Mouse (Mus musculus): Measurements from ENCODE around the gene Tmprss9. TPM values are rescaled to one million over a fixed set of nuclear protein-coding genes. Genes with fewer than 3 reads are reported as not detected.

Tmprss9 gene
- polyA plus RNA-seq, 1 experiment from 2014 or later = 0.05 TPM

- H3K27ac ChIP-seq (replicated peaks) = peak overlapping the region; percentile 88
- peaks cover 15% of the 10 kb centered on the region for H3K27me3 ChIP-seq
- no peak for ATAC-seq (ENCODE audit: insufficient number of reproducible peaks, low FRiP score, low TSS enrichment, low read depth)
- H3K4me1 ChIP-seq = peaks cover 83% of the 10 kb centered on the region
- no peaks in the 10 kb centered on the region for H3K9me3 ChIP-seq (replicated peaks)
- H3K36me3 ChIP-seq = no peaks in the 10 kb centered on the region
- H3K4me2 ChIP-seq (replicated peaks) = peak overlapping the region; percentile 93
- 3% methylated on average over 17 of the region's 17 CpGs for WGBS
- peak overlapping the region; percentile 52 for H3K4me3 ChIP-seq (replicated peaks)
- H3K9ac ChIP-seq = peak overlapping the region; percentile 33; the same call in 1 of the 2 replicates
Observed at GRCm38 (mm10) chr10:80932700-80933420, 61.2 kb downstream of the Tmprss9 start.

GRCm38 (mm10) chr10:80933421-80933979, 61.9 kb downstream of the Tmprss9 start:
- H3K27ac ChIP-seq (replicated peaks) = peak overlapping the region; percentile 88
- H3K9ac ChIP-seq = no peak overlapping the region
- H3K4me1 ChIP-seq = peaks cover 90% of the 10 kb centered on the region

GRCm38 (mm10) chr10:80934136-80934985, 62.7 kb downstream of the Tmprss9 start:
- H3K27ac ChIP-seq (replicated peaks) = peak overlapping the region; percentile 88
- 0 out of 2 replicates have a peak overlapping the region, but pooled peaks have one; percentile 52 for H3K4me3 ChIP-seq (replicated peaks)
- no peaks in the 10 kb centered on the region for H3K36me3 ChIP-seq
- peak overlapping the region; percentile 93; the same call in 1 of the 2 replicates for H3K4me2 ChIP-seq (replicated peaks)
- peaks cover 15% of the 10 kb centered on the region for H3K27me3 ChIP-seq
- ATAC-seq (ENCODE audit: insufficient number of reproducible peaks, low FRiP score, low TSS enrichment, low read depth) = no peak
- no peak overlapping the region for H3K9ac ChIP-seq
- no peaks in the 10 kb centered on the region for H3K9me3 ChIP-seq (replicated peaks)
- peaks cover 92% of the 10 kb centered on the region for H3K4me1 ChIP-seq
- WGBS = 48% methylated on average over 14 of the region's 14 CpGs

More at GRCm38 (mm10) chr10:80933421-80933979, 61.9 kb downstream of the Tmprss9 start:
- peak overlapping the region; percentile 52 for H3K4me3 ChIP-seq (replicated peaks)
- no peaks in the 10 kb centered on the region for H3K9me3 ChIP-seq (replicated peaks)
- ATAC-seq (ENCODE audit: insufficient number of reproducible peaks, low FRiP score, low TSS enrichment, low read depth) = no peak
- H3K27me3 ChIP-seq = peaks cover 15% of the 10 kb centered on the region
- H3K36me3 ChIP-seq = no peaks in the 10 kb centered on the region
- H3K4me2 ChIP-seq (replicated peaks) = peak overlapping the region; percentile 93
- WGBS = 2% methylated on average over 21 of the region's 21 CpGs

- Histone ChIP-seq H3K36me3 (no peaks in the 10 kb centered on the region), H3K4me2 (replicated peaks) (peak overlapping the region; percentile 68), H3K9me3 (replicated peaks) (no peaks in the 10 kb centered on the region), H3K27me3 (peaks cover 15% of the 10 kb centered on the region), H3K27ac (replicated peaks) (peak overlapping the region; percentile 88), H3K4me1 (peaks cover 98% of the 10 kb centered on the region), H3K4me3 (replicated peaks) (no peak overlapping the region), H3K9ac (no peak overlapping the region)
- WGBS = 13% methylated on average over 3 of the region's 3 CpGs
- no peak for ATAC-seq (ENCODE audit: insufficient number of reproducible peaks, low FRiP score, low TSS enrichment, low read depth)
Observed at GRCm38 (mm10) chr10:80935241-80935640, 63.6 kb downstream of the Tmprss9 start.

GRCm38 (mm10) chr10:80935698-80936097, 64.0 kb downstream of the Tmprss9 start:
- peaks cover 15% of the 10 kb centered on the region for H3K27me3 ChIP-seq

GRCm38 (mm10) chr10:80936135-80936809, 64.6 kb downstream of the Tmprss9 start:
- WGBS = 1% methylated on average over 37 of the region's 37 CpGs
- H3K36me3 ChIP-seq = no peaks in the 10 kb centered on the region
- H3K9ac ChIP-seq = peak overlapping the region; percentile 33; the same call in 1 of the 2 replicates
- H3K4me1 ChIP-seq = peaks cover 98% of the 10 kb centered on the region
- H3K4me3 ChIP-seq (replicated peaks) = peak overlapping the region; percentile 35
- H3K9me3 ChIP-seq (replicated peaks) = no peaks in the 10 kb centered on the region
- peak; percentile 13; the same call in 1 of the 2 replicates for ATAC-seq (ENCODE audit: insufficient number of reproducible peaks, low FRiP score, low TSS enrichment, low read depth)
- peaks cover 15% of the 10 kb centered on the region for H3K27me3 ChIP-seq
- peak overlapping the region; percentile 88 for H3K27ac ChIP-seq (replicated peaks)
- peak overlapping the region; percentile 68 for H3K4me2 ChIP-seq (replicated peaks)

More at GRCm38 (mm10) chr10:80935698-80936097, 64.0 kb downstream of the Tmprss9 start:
- peak overlapping the region; percentile 33; the same call in 1 of the 2 replicates for H3K9ac ChIP-seq
- no peaks in the 10 kb centered on the region for H3K36me3 ChIP-seq
- peaks cover 98% of the 10 kb centered on the region for H3K4me1 ChIP-seq
- peak overlapping the region; percentile 35 for H3K4me3 ChIP-seq (replicated peaks)
- WGBS = 4% methylated on average over 17 of the region's 17 CpGs
- H3K27ac ChIP-seq (replicated peaks) = peak overlapping the region; percentile 88
- no peak for ATAC-seq (ENCODE audit: insufficient number of reproducible peaks, low FRiP score, low TSS enrichment, low read depth)
- H3K4me2 ChIP-seq (replicated peaks) = peak overlapping the region; percentile 68
- H3K9me3 ChIP-seq (replicated peaks) = no peaks in the 10 kb centered on the region

- H3K4me2 ChIP-seq (replicated peaks) = peak overlapping the region; percentile 68
- ATAC-seq (ENCODE audit: insufficient number of reproducible peaks, low FRiP score, low TSS enrichment, low read depth) = no peak
- no peak overlapping the region for H3K9ac ChIP-seq
- peaks cover 95% of the 10 kb centered on the region for H3K4me1 ChIP-seq
- H3K27ac ChIP-seq (replicated peaks) = peak overlapping the region; percentile 88
- H3K27me3 ChIP-seq = peaks cover 15% of the 10 kb centered on the region
- no peaks in the 10 kb centered on the region for H3K36me3 ChIP-seq
- H3K4me3 ChIP-seq (replicated peaks) = peak overlapping the region; percentile 35
- WGBS = 14% methylated on average over 6 of the region's 6 CpGs
- H3K9me3 ChIP-seq (replicated peaks) = no peaks in the 10 kb centered on the region
Observed at GRCm38 (mm10) chr10:80936810-80937164, 65.1 kb downstream of the Tmprss9 start.

GRCm38 (mm10) chr10:80937646-80938045, 66.0 kb downstream of the Tmprss9 start:
- 20% methylated on average over 8 of the region's 8 CpGs for WGBS
- H3K4me2 ChIP-seq (replicated peaks) = 0 out of 2 replicates have a peak overlapping the region, but pooled peaks have one; percentile 19
- no peaks in the 10 kb centered on the region for H3K9me3 ChIP-seq (replicated peaks)
- ATAC-seq (ENCODE audit: insufficient number of reproducible peaks, low FRiP score, low TSS enrichment, low read depth) = no peak
- H3K4me1 ChIP-seq = peaks cover 86% of the 10 kb centered on the region
- peak overlapping the region; percentile 88 for H3K27ac ChIP-seq (replicated peaks)
- H3K4me3 ChIP-seq (replicated peaks) = no peak overlapping the region
- H3K27me3 ChIP-seq = peaks cover 14% of the 10 kb centered on the region
- H3K9ac ChIP-seq = no peak overlapping the region
- no peaks in the 10 kb centered on the region for H3K36me3 ChIP-seq

- Histone ChIP-seq H3K4me2 (replicated peaks) (peak overlapping the region; percentile 80), H3K27ac (replicated peaks) (peak overlapping the region; percentile 88), H3K4me3 (replicated peaks) (peak overlapping the region; percentile 35), H3K9ac (no peak overlapping the region), H3K4me1 (peaks cover 72% of the 10 kb centered on the region), H3K36me3 (no peaks in the 10 kb centered on the region), H3K9me3 (replicated peaks) (no peaks in the 10 kb centered on the region), H3K27me3 (peaks cover 5% of the 10 kb centered on the region)
- WGBS = 7% methylated on average over 15 of the region's 15 CpGs
- ATAC-seq (ENCODE audit: insufficient number of reproducible peaks, low FRiP score, low TSS enrichment, low read depth) = peak; percentile 55
Observed at GRCm38 (mm10) chr10:80938831-80939550, 67.3 kb downstream of the Tmprss9 start.

- peak; percentile 21; the same call in 1 of the 2 replicates for ATAC-seq (ENCODE audit: insufficient number of reproducible peaks, low FRiP score, low TSS enrichment, low read depth)
- no peaks in the 10 kb centered on the region for H3K9me3 ChIP-seq (replicated peaks)
- 2% methylated on average over 28 of the region's 28 CpGs for WGBS
- H3K27me3 ChIP-seq = no peaks in the 10 kb centered on the region
- H3K4me3 ChIP-seq (replicated peaks) = peak overlapping the region; percentile 35
- no peak overlapping the region for H3K9ac ChIP-seq
- H3K4me1 ChIP-seq = peaks cover 66% of the 10 kb centered on the region
- H3K36me3 ChIP-seq = no peaks in the 10 kb centered on the region
- H3K4me2 ChIP-seq (replicated peaks) = peak overlapping the region; percentile 80
- peak overlapping the region; percentile 88 for H3K27ac ChIP-seq (replicated peaks)
Observed at GRCm38 (mm10) chr10:80939671-80940070, 68.0 kb downstream of the Tmprss9 start.
